Mouse (Mus musculus): ENCODE data around the gene Loxl1. TPM values are rescaled to one million over a fixed set of nuclear protein-coding genes. Genes with fewer than 3 reads are reported as not detected.
"Not testable (repeated sequence)": the region's sequence is repeated elsewhere in the genome, so short reads cannot be mapped to it uniquely, and the experiment has no call there.

Gene Loxl1
- total RNA-seq, 1 experiment from 2014 or later = not detected

DNA sequence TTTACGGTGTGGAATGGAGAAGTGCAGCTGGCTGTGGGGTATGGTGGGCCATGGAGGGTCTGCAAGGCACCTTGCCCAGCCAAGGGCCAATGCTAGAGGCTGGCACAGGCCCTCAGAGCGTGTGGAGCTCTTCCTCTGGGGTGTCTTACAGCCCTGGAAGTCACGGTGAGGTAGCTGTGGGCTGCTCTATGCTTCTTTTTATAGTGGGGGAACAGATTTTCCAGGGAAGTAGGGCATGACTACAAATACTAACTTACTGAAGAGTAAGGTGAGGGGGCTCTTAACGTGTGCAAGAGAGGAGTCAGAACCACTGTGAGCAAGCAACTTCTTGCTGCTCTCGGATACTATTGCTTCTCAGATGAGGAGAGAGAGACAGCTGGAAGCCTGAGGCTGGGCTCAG lies 50.5 kb downstream of the Loxl1 start:
- no peak for ATAC-seq (replicated peaks; ENCODE audit: insufficient number of reproducible peaks, low FRiP score, low TSS enrichment, poor library complexity, severe bottlenecking)

DNA sequence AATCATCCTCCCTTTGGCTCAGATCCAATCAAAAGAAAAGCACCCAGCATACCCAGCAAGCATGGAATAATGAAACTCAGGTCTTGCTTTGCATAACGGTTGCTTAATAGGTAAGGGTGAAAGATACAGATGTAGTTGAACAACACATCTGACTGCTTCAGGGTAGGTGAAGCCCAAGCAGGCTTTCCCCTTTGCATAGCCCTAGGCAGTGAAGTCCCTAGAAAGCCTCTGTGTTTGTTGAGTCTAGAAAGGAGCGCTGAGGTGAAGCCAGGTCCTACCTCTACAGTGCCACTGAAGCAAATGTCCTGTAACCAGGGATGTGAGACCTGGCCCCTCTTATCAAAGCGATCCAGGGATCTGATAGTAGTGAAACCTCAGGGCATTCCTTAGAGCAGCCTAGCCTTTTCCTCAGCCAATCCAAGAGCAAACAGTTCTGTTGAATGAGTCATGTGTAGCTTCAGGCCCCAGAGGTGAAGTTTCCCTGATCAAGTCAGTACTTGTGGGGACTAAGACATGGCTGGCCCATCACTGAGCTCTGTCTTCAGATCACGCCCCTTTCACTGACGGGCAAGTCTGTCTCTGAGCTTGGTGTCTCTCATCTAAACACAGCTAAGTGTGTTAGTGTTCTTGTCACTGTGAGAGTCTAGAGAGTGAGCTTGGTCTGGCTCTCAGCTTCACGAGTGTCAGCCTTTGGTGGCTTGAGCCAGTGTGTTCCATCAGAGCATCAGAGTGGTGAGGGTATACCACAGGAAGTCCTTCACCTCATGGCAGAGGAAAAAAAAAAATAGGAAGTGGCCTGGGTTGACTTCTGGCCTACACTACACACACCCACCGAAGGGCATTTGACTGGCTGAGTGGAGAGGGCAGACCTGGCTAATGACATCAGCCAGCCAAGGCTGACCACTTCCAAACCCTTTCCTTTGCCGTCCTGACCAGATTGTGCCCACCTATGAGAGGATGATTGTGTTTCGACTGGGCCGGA lies 57.0 kb downstream of the Loxl1 start:
- ATAC-seq (replicated peaks; ENCODE audit: insufficient number of reproducible peaks, low FRiP score, low TSS enrichment, poor library complexity, severe bottlenecking) = peak; percentile 49

DNA sequence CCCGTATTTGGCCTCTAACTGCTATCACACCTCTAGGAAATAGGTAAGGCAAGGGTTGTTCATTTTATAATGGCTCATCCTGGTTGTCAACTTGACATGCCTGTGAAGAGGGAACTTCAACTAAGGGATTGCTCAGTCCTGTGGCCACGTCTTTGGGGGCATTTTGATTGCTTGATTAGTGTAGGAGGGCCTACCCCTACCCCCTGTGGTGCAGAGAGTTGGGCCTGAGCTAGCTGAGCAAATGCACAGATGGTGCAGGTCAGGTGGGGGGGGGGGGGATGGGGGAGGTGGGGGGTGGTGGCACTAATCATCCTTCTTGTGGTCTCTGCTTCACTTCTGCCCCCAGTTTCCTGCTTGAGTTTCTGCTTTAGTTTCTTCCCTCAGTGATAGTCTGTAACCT lies 57.9 kb downstream of the Loxl1 start:
- ATAC-seq (replicated peaks; ENCODE audit: insufficient number of reproducible peaks, low FRiP score, low TSS enrichment, poor library complexity, severe bottlenecking) = no peak

DNA sequence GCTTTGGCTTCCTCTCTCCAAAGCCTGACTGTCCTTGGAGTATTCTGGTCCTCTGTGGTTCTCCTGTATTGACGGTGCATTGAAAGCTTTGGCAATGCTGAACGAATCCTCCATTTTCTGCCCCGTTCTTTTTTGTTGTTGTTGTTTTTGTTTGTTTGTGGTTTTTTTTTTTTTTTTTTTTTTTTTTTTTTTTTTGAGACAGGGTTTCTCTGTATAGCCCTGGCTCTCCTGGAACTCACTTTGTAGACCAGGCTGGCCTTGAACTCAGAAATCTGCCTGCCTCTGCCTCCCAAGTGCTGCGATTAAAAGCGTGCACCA lies 59.2 kb downstream of the Loxl1 start:
- ATAC-seq (replicated peaks; ENCODE audit: insufficient number of reproducible peaks, low FRiP score, low TSS enrichment, poor library complexity, severe bottlenecking) = not testable (repeated sequence)

DNA sequence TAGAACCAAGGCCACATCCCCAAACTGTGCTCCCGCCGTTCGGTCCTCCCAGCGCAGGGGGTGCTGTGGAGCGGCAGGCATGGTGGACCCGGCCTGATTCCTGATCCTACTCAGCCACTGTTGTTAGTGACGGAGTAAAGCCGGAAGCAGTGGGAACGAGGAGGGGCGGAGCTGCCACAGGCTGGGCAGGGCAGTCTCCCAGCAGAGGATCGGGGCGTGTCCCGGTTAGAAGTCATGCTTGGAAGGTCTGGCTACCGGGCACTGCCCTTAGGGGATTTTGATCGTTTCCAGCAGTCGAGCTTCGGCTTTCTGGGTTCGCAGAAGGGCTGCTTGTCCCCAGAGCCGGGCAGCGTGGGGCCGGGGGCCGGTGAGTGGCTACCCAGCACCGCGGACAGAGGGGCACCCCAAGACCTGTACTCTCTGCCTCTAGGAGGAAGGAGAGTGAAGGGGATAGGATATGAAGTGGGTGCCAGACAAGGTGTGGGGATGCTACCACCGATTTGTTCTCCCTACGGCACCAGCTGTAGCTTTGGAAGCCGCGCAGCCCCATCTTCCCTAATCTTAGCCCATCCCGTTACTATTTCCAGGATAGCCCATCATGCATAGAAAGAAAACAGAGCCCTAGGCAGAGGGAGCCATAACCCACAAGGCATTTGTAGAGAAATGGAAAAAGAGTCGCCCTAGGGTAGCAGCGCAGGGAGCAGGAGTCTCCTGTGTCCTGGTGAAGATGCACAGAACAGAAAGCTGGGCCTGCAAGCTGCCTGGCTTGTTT lies 59.8 kb downstream of the Loxl1 start, which contains the start of gene Stoml1:
TSS of gene Stoml1 (plus strand) at position 132 of the 772 bp plus-strand sequence.
- peak; percentile 98 for ATAC-seq (replicated peaks; ENCODE audit: insufficient number of reproducible peaks, low FRiP score, low TSS enrichment, poor library complexity, severe bottlenecking)

DNA sequence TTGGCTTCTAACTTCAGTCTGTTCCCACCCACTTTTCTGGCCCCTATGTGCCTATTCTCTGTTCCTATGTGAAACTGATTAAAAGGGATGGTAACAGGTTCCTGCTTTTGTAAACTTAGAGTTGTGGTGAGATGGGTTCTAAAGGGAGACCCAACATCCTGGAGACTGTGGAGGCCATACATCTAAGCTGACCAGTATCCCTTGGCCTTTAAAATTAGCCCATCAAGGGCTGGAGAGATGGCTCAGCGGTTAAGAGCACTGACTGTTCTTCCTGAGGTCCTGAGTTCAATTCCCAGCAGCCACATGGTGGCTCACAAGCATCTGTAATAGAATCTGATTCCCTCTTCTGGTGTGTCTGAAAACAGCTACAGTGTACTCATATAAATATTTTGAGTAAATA lies 62.3 kb downstream of the Loxl1 start:
- not testable (repeated sequence) for ATAC-seq (replicated peaks; ENCODE audit: insufficient number of reproducible peaks, low FRiP score, low TSS enrichment, poor library complexity, severe bottlenecking)

DNA sequence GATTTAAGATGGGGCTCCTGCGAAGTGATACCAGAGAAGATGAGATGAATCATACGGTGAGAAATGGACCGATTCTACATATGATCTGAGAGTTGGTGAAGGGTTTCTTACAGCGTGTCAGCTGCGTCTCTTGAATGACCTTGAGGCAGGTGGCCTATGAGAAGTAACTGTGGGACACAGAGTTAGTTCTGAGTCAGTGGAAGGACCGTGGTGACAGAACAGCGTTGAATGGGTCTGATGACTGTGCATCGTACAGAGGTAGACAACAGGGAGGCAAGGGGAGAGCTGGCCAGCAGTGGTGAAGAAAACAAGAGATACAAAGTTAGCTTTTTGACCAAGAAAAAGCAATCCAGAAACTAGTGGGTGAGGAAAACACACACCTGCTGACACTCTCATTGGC lies 62.7 kb downstream of the Loxl1 start:
- no peak for ATAC-seq (replicated peaks; ENCODE audit: insufficient number of reproducible peaks, low FRiP score, low TSS enrichment, poor library complexity, severe bottlenecking)

DNA sequence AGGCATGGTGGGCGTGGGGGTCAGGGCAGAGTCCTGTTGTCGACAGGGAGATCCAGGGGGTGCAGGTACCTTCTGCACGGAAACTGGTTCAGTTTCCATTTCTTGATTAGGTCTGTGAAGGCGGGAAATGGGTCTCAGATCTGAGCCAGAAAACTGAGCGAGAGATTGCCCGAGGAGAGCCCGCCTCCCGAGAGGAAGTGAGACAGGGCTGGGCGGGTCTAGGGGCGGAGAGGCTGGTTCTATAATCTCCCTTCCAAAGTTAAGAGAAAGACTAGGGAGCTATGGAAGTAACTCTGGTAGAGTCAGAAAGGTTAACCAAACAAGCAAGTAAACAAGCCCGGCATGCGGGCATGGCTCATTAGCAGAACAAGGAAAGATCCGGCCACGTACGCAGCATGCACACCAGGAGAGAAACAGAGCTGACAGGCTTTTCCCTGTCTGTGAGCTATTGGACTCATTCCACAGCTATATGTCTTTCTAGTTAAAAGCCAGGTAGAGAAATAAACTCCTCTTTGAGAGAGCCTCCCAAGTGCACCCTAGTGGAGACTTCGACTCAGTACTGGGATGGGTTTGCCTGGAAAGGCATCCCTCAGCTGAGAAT lies 63.3 kb downstream of the Loxl1 start, which contains the start of gene Pml:
TSS of gene Pml (minus strand) at position 195 of the 601 bp plus-strand sequence.
- no peak; the same call in 1 of the 2 replicates for ATAC-seq (replicated peaks; ENCODE audit: insufficient number of reproducible peaks, low FRiP score, low TSS enrichment, poor library complexity, severe bottlenecking)

DNA sequence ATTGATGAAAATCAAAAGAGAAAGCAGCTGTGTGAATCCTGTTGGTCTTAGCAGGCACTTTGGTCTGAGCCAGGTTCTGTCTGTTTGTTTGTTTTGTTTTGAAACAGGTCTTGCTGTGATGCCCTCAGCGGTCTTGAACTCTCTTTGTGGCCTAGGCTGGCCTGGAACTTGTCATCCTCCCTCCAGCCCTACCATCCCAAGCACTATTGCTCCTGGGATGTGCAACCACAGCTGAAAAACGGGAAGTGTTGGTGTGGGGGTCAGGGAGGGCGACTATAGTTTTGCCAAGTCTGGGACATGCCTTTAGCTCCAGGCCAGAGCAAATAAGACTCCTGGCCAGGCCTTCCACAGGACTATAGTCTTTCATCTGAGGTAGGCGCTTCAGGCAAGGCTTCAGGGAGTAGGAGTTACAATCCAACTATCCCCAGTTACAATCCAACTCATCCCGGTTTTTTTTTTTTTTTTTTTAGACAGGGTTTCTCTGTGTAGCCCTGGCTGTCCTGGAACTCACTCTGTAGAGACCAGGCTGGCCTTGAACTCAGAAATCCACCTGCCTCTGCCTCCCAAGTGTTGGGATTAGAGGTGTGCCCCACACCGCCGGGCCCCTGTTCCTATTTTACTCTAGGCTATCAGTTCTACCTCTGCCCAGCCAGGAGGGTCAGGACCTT lies 64.1 kb downstream of the Loxl1 start:
- no peak for ATAC-seq (replicated peaks; ENCODE audit: insufficient number of reproducible peaks, low FRiP score, low TSS enrichment, poor library complexity, severe bottlenecking)

DNA sequence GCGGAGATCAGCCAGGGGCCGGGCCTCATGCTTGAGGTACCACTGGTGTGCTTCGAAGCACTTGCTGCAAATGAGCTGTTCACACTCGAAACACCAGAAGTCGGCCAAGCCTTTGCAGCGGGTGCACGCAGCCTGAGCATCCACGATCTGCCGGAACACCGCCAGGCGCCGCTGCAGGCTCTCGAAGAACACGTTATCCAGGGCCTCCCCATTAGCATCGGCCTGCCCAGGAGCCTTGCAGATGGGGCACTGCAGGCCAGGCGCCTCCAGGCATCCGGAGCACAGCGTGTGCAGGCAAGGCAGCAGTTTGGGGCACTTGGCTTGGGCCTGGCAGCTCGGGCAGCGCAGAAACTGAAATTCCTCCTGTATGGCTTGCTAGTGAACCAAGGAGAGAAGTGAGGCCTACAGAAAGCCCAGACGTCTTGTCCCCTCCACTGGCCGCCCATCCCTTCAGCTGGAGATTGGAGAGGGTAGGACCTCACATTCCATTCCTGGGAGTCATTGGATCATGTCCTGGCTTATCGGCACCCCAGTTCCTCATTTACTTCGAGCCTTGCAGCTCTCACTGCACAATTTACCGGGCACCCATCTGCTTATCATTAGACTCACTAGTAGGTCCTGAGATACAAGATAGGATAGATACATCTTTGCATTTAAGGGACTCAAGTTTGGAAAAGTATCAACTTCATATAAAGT lies 65.8 kb downstream of the Loxl1 start:
- ATAC-seq (replicated peaks; ENCODE audit: insufficient number of reproducible peaks, low FRiP score, low TSS enrichment, poor library complexity, severe bottlenecking) = peak; percentile 74

DNA sequence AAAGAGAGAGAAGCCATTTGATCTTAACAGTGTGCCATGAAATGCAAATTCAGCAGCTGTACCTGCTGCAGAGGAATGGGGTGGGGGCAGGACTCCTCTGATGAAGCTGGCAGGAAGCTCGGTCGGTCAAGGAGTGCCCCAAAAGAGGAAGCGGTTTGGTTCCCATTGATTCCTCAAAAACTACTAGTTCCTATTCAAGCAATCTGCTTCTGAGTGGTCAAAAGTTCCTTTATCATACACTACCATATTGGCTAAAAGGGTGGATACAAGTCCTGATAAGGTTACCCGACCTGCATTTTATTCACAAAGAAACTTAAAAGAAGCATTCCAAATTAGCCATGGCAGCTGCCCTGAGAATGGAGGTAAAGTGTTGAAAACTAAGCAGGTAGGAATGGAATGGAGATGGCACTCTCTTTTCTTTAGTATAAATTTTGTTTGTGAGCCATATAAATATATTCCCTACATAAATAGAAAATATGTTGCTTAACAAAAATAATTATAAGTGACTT lies 66.8 kb downstream of the Loxl1 start:
- peak; percentile 49; the same call in 1 of the 2 replicates for ATAC-seq (replicated peaks; ENCODE audit: insufficient number of reproducible peaks, low FRiP score, low TSS enrichment, poor library complexity, severe bottlenecking)

DNA sequence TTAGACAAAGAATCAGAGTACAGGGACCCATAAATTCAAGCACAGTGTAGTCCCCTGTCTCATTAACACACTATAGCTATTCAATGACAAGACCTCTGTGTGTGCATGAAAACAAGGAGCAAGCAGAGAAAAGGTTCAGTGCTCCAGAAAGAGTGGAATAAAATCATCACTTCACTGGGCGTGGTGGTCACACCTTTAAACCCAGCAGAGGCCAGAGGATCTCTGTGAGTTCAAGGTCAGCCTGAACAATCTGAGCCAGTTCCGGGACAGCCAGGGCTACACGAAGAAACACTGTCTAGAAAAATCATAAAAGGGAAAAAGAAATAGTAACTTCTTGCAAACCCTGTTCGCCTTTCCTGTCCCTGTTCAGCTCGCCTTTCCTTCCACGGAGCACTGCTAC lies 69.3 kb downstream of the Loxl1 start:
- ATAC-seq (replicated peaks; ENCODE audit: insufficient number of reproducible peaks, low FRiP score, low TSS enrichment, poor library complexity, severe bottlenecking) = no peak

DNA sequence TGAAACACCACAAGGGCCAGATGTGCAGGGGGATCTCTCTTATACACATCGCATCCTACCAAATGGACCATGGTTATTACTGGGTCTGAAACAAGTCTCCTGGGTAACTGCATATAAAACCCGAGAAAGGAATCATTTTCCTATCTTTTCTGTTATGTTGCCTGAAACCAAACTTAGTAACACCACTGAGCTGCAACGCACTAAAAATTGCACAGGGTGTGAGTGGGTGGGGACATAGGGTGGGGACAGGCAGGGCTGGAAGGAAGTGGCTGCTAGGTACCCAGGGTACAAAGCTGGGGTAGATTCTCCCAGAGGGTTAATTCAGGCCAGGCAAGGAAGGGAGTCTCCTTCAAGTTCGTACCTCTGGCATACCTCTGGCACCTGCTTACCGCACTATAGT lies 70.3 kb downstream of the Loxl1 start:
- no peak for ATAC-seq (replicated peaks; ENCODE audit: insufficient number of reproducible peaks, low FRiP score, low TSS enrichment, poor library complexity, severe bottlenecking)

DNA sequence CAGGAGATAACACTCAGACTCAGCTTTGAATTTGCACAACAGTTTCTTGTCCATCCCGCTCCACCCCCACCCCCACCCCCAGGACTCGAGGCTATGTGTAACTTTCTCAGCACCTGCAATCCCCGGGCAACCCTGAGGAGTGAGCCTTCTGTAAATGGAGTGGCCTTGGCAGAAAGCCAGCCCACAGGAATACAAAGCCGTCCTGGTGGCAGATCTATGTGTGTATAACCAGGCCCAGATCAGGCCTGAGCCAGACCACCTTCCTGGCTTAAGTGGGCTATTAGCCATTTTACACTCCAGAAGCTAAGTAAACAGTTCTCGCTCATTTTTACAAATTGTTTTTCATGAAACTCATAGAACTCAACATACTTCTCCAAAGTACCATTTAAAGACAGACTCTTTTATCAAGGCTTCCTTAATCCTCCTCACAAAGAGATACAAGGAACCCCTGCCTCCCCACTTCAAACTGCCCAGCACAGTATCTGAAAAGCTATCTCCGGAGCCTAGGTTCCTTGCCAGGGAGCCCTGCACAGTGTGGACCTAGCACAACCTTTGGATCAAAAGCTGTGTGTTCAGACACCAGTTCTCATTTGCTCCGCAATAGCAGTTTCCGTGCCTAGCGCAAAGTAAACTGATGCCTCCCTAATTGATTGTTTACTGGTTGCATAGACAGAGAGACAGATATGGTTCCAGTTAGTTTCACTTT lies 71.1 kb downstream of the Loxl1 start:
- ATAC-seq (replicated peaks; ENCODE audit: insufficient number of reproducible peaks, low FRiP score, low TSS enrichment, poor library complexity, severe bottlenecking) = no peak
